Mouse (Mus musculus) liver, adult (tissue): ENCODE data around the gene Lpp.

ENCODE experiments used
- GATA4 ChIP-seq: IDR thresholded peaks from 2 replicates; pipeline ENCODE4 v1.6.1; 2014; ENCODE audit warnings: mild to moderate bottlenecking, low read length; ENCODE audit not compliant: insufficient replicate concordance

Gene Lpp

DNA sequence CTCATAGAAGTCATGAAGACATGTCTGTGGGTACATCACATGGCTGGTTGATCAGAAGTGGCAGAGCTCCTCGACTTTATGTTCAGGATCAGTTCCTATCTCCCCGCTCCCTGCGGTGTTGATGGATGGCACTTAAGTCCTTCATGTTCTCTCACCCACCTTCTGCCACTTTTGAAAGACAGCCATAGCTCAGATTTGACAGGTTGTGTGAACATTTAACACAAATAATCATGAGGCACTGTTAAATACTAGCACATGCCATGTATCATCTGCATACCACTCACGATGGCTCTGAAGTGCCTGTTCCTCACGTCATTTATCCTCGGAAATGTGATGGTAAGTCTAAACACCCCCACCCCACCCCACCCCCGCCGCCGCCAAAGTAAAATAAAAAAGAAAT lies 441.2 kb downstream of the Lpp start:
- no peak for TF ChIP-seq GATA4

DNA sequence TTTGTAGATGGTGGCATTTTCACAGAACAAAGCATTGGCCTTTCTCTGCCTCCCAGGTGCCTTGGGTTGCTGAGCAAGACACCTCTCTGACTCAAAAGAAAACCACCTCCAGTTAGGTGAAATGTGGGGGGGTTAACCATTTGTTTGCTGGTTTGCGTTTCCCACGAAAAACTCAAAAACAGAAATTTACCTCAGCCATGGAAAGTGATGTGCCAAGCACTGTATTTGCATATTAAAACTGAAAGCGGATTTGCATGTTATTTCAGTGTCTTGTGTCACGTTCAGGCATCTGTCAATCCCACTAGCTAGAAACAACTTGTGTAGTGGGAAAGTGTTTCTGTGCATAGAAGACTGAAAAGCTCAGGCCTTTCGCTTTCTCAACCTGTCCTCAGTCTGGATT lies 443.2 kb downstream of the Lpp start:
- no peak for TF ChIP-seq GATA4

DNA sequence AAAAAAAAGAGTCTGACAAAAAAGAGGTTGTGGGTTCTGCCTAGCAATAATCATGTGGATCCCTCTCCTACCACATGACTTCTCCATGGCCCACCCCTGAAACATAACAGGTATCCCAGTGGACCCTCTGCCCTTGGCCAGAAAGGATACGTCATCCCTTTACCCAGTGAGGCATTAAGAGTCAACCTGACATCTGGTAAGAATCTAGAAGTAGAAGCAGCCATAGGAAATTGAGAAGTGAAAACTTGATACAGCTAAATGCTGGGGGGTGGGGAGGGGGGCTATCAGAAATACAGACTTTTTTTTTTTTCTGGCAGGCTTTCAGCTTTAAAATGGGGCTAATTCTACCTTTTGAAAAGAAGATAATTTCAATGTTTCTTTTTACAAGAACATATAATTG lies 445.7 kb downstream of the Lpp start:
- TF ChIP-seq GATA4, result no peak

DNA sequence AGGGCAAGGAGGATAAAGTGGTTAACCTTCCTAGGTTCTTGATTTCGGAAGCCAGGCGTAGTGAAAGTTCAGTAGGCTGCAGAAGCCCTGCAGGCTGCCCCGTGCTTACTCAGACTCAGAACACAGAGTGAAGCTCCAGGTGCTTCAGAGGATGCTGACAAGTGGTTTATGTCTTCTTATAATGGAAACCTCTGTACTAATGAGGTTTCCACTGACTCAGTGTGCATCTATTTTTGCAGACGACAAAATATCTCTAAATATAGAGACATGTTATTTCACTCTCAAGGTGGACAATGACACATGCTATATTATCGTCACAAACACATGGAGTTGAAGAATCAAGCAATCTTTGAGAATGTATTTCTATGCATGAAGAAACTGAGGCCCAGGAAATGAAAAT lies 446.8 kb downstream of the Lpp start:
- no peak for TF ChIP-seq GATA4

DNA sequence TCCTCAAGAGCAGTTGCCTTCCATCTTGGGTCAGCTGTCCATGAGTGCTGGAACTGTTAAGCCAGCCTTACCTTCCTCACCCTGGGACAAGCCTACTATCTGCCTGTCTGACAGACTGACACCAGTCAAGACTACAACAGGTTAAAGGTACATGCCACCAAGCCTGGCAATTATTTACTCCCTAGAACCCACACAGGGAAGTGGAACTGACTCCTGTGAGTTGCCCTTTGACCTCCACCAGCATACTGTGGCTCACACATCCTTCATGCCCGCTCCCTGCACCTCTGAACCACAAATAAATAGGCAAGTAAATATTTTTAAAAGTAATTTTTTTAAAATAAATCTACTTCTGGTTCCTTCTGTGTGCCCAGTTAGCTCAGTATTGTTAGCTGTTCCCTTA lies 452.8 kb downstream of the Lpp start:
- no peak for TF ChIP-seq GATA4

DNA sequence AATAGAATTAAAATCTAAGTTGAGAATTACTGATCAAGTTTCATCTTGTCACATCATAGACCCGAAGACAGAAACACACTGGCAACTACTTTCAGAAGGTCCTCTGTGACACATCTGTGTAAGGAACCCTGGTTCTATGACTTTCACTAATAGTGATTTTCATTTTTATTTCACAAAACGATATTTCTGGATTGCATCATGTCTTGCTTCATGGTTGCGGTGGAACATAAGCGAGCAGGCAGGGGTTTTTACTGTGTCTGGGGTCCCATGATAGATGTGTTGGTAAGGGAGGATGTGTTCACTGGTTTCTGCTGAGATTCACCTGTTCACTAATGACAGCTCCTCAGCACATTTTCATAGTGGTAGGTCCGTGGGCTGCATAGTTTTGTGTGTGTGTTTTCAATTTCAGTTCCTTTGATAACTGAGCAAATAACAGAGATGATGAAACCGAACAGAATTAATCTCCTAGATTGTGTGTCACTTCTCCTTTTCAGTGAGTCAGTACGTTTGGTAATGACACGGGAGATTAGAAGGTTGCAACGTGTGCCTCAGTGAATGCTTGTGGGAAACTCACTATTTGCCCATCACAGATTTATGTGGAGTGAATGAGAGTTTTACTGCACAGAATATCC lies 466.3 kb downstream of the Lpp start:
- TF ChIP-seq GATA4, result no peak

DNA sequence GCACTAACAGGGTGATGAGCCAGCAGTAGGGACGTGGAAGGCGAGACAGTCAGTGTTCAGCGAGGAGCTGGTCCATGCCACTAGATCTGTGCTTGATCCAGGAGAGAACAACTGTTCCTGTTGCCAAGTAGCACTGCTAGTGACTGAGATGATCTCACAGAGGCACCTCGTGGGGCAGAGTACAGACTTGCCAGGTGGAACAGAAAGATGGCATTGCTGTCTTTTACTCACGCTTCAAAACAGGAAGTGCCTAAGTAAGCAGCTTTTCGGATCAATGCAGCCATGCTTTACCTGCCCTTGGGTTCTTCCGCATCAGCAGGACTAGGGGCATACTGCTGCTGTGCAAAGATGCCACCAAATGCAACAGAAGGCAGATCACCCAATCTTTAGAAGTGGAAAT lies 467.1 kb downstream of the Lpp start:
- no peak for TF ChIP-seq GATA4

DNA sequence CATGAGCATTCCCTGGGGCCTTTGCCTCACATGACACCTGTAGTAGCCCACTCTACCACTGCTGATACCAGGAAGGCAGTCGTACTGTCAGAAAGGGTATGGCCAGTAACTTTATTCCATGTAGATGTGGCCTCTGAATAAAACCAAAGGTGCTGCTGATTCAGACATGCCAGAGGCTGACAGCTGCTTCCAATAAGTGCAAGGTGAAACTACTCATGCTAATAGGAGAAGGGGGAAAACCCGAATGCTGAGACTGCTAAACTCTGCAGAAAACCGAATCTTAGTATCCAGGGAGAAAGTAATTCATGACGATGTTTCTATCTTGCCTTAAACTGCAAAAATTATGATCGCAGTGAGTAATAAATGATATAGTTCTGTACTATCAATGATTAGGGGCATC lies 468.1 kb downstream of the Lpp start:
- no peak for TF ChIP-seq GATA4

DNA sequence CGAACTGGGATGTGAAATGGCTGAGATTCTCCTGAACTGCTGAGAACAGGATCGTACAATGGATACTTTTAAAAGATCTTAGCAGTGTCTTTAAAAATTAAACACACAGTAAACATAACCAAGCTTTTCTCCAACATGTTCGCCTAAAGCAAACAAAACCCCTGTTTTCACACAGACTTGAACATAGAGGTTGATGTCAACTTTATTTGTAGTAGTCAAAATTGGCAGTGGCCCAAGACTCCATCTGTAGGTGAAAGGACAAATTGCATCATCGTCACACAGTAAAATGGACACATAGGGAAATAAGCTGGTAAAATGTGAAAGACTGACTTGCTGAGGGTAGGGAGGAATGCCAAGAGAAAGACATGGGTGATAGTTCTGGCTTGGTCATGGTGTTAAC lies 480.9 kb downstream of the Lpp start:
- TF ChIP-seq GATA4, result no peak

- no peak for TF ChIP-seq GATA4
Observed at GRCm38 (mm10) chr16:24875661-24876060, 482.4 kb downstream of the Lpp start.

- TF ChIP-seq GATA4, result peak; percentile 6; the same call in 1 of the 2 replicates
Observed at GRCm38 (mm10) chr16:24878977-24879376, 485.7 kb downstream of the Lpp start.

DNA sequence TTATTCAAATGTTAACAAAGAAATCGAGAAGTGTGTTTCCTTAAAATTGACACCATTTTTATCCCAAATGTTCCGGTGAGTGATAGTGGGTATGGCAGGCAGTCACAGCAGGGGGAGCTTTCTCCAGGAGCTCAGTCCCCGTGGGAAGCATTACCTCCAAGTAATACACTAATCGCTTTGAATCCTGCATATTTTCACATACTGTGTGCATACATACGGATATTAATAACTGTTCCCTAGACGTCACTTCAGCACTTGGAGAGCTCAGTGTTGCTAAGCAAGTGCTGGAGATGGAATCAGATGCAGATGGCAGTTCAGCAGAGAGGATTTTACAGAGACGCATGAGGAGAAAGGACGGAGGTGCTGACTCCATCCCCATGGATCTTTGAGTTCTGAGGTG lies 487.4 kb downstream of the Lpp start:
- no peak for TF ChIP-seq GATA4

- TF ChIP-seq GATA4, result no peak
Observed at GRCm38 (mm10) chr16:24881981-24882775, 488.9 kb downstream of the Lpp start.

DNA sequence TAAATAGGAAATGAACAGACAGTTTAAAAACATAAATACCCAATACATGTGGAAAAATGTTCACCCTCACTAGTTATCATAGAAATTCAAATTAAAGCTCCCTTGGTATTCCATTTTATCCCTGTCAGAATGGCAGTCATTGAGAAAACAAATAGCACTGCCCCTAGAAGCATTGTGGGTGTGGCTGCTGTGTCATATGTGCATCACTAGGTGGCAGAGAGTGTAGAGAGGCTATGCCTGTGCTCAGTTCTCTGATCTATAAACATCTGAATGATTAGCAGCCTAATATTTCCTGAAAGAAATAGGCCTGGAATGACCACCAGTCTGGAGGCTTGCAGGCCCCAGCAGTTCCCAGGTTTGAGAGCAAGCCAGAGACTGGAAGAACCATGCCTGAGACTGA lies 490.7 kb downstream of the Lpp start:
- no peak for TF ChIP-seq GATA4

DNA sequence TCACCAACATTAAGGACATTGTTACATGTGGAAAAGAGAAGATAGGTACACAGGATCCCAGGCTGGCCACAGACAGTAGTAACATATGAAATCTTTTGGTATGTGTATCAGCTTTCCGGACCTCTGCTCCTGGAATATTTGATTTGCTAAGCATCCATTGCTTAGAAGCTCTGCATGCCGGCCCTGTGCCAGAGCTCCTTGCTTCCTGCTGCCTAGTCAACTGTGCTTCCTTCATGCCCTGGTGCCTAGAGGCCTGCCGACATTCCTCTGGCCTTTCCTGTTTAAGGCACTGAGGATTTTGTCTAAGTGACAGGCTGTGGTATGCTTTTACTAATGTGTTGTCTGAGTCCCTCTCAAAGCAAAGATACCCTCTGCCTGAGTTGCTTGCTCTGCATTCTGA lies 493.0 kb downstream of the Lpp start:
- TF ChIP-seq GATA4, result no peak

- TF ChIP-seq GATA4, result no peak
Observed at GRCm38 (mm10) chr16:24886943-24887342, 493.6 kb downstream of the Lpp start.

GRCm38 (mm10) chr16:24891453-24891852 lies 498.1 kb downstream of the Lpp start:
- TF ChIP-seq GATA4, result no peak
